Mouse (Mus musculus) G1E (cell line): Measurements from ENCODE around the gene Fbxo42.

Experiments used
- CTCF ChIP-seq: IDR thresholded peaks from 2 replicates; pipeline ENCODE4 v1.5.1; 2012; ENCODE audit warnings: low read depth, low read length, inconsistent platforms, mixed read lengths
- GATA1 ChIP-seq: IDR thresholded peaks from 2 replicates; pipeline ENCODE4 v1.6.1; 2012; ENCODE audit warnings: borderline replicate concordance, low read length, inconsistent platforms, mixed read lengths
- GATA2 ChIP-seq: IDR thresholded peaks from 2 replicates; pipeline ENCODE4 v1.6.1; 2012; ENCODE audit warnings: low read depth, low read length, inconsistent platforms, borderline replicate concordance
- POLR2AphosphoS5 ChIP-seq: IDR thresholded peaks from 2 replicates; pipeline ENCODE4 v1.6.1; 2012; ENCODE audit warnings: low read depth, low read length, inconsistent platforms; ENCODE audit not compliant: insufficient replicate concordance

- TF ChIP-seq CTCF (no peak), GATA1 (no peak), POLR2AphosphoS5 (no peak), GATA2 (no peak)
Measured at GRCm38 (mm10) chr4:141204580-141205061, 56.9 kb downstream of the Fbxo42 start.
